Mouse (Mus musculus) CD8-positive naive resting alpha-beta T cell, adult 2 months (primary cell): Measurements from ENCODE around the gene Adam33.
"Not testable (repeated sequence)": the region's sequence is repeated elsewhere in the genome, so short reads cannot be mapped to it uniquely, and the experiment has no call there.

Experiments used
- DNase-seq, 2 experiments: peaks; one replicate each; pipeline ENCODE4 v3.0.0; 2022; ENCODE audit warnings: low read depth in 2 of 2, low spot score in 2 of 2

Adam33 gene

DNA sequence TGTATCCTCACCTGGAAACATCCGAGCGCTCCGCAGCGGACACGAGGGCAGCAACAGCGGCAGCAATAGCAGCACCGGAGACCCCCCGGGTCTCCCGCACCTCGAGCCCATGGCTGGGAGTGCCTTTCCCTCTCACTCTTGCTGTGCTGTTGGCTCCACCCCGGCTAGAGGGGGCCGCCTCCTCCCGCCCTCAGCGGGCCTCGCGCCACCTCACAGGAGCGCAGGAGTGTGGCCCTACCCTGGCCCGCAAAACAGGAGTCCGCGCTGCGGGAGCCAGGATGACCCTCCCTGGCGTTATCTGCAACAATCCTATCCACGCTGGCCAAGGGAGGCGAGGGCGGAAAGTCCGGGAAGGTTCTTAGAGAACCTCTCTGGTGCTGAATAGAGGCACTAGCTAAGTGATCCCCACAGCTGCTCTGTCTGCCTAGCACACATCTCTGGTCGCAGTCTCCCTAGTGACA is at the start of gene Adam33:
Gene Adam33, minus strand, starts transcription at position 411 of the 461 bp plus-strand sequence.
- DNase-seq = no peak

DNA sequence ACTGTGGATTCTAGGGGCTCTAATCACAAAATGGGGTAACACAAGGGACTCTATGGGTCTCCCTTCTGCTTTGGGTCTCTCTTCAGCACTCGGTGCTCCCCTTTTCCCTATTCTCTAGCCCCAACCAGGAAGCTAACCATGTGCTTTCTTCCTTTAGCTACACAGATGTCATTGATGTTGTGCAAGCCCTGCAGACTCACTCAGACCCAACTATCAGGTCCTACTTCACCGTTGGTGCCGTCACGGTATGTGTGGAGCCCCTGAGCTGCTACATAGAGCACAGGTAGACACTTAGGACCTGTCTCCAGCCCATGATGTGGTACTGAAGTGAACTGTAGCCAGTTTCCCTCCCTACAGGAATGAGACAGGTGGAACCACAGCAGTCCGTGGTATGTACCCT is 42.4 kb upstream of the Adam33 start:
- DNase-seq = no peak

DNA sequence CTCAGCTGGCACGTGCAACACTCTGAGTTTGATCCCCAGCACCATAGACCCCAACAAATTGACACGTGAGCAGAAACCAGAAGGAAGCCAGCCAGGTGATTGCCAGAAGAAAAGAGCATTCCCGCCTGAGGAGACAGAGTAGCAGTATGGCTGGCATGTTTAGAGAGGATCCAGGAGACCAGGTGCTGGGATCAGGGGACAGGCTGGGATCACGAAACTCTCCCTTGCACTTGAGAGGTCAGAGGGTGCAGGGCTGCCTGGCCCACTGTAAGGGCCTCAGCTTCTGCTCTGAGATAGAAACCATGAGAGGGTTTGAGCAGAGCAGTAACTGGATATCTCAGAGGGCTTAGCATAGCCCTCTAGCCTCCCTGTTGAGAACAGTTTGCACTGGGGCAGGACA is 41.4 kb upstream of the Adam33 start:
- not testable (repeated sequence) for DNase-seq

DNA sequence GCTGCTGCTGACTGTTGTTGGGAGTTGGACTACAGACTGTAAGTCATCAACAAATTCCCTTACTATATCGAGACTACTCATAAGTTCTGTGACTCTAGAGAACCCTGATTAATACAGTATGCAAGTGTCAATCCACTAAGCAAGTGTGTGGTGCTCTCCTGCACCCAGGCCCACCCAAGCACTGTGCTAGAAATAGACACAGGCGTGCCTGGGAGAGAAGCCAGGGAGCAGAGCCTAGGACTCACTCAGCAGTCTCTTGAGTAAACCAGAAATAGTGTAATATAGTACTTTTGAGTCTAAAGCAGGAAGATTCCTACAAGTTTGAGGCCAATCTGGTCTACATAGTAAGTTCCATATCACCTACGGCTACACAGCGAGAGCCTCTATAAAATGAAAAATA is 40.4 kb upstream of the Adam33 start:
- DNase-seq = no peak

DNA sequence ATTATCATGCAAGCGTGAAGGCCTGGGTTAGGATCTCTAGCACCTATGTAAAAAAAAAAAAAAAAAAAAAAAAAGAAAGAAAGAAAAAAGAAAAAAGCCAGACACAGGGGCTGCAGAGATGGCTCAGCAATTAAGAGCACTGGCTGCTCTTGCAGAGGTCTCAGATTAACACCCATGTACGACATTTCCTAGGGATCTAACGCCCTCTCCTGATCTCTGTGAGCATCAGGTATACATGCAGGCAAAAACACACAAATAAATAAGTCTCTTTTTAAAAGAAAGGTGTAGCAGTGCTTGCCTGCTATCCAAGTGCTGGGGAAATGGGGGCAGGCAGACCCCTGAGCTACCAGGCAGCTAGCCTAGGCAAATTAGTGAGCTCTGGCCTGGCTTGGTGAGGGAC is 37.9 kb upstream of the Adam33 start:
- DNase-seq = no peak

DNA sequence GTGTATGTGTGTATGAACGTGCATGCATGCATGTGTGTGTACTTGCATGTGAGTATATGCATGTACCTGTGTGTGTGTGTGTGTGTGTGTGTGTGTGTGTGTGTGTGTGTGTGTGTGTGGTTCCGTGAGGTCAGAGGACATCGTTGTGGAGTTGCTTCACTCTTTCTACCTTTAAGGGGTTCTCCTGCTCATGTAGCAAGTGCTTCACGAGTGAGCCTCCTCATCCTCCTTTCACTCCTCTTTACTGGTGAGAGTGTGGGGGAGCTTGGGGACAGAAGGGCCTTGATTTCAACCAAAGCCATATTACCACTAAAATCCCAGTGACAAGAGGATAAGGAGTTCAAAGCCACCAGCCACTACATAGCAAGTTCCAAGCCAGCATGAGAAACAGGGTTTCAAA is 33.5 kb upstream of the Adam33 start:
- DNase-seq = no peak

DNA sequence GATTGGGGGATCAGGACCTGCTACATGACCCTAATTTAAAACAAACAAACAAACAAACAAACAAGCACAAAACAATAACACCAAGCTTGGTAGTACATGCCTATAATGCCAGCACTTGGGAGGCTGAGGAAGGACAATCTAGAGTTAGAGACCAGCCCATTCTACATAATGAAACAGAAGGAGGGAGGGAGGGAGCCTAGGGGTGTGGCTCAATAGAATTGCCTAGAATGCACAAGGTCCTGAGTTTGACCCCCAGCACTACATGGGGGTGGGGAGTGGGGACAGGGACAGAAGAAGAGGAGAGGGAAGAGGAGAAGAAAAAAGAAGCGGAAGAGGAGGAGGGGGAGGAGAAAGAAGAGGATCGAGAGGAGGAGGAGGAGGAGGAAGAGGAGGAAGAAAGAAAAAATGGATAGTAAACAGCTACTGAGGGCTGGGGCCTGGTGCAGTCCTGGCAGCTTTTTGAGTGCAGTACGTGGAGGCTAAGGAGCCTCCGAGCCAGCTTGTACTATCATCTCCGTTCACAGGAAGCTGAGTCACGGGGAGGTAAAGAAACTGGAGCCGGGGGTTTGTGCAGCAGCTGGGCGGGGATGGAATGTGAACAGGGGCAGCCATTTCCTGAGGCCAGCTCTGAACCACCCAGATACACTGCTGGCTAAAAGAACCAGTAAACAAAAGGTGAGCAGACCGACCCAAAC is 32.6 kb upstream of the Adam33 start:
- no peak for DNase-seq

DNA sequence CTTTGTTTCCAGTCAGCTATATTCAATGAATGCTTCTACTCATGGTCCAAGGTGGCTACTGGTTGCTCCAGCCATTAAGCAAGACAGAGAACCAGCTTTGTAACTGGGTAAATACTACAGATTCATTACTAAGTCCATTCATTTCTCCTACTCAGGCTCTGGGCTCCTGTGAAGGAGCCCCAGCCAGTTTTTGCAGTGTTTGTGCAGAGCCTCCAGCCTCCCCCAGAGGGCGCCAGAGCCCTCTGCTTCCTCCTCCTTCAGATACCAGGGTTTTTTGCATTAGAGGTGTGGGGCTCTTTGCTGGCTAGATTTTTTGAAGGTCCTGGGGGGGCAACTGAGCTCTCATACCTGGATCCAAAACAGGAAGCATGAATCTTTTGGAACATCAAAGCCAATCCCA is 31.2 kb upstream of the Adam33 start:
- DNase-seq = peak; percentile 60 to 61

DNA sequence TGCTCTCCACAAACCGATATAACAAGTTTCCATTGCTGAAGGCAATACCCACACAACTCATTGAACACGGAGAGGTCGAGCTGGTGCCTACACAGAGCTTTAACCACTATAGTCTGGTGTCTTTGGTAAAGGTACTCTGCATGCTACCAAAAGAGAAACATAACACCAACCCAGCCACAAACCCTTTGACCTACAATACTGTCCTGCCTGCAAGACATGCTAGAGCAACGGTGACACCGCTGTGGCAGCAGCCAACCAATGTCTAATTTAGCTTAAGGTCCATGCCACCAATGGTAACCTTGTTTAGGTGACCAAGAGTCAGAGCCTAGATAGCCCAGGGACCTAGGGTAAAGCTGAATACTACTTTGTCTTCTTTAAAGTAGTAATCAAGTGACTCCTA is 30.0 kb upstream of the Adam33 start:
- DNase-seq = no peak

DNA sequence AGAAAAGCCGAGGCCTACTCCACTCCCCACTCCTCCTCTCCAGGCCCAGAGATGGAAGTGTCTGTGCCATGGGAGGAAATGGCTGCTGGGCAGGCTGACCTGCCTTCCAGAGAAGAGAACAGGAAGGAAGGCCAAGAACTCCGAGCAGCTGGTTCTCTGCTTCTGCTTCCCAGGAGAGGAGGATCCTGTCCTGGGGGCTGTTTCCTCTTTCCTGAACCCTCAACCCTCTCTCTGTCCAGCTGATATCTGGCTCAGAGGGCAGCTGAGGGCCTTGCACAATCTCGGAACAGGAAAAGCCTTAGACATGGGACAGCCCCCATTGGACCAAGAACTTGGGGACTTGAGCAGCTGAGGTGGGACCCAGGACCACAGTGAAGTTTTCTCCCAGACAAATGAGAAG is 27.2 kb upstream of the Adam33 start:
- DNase-seq = no peak

DNA sequence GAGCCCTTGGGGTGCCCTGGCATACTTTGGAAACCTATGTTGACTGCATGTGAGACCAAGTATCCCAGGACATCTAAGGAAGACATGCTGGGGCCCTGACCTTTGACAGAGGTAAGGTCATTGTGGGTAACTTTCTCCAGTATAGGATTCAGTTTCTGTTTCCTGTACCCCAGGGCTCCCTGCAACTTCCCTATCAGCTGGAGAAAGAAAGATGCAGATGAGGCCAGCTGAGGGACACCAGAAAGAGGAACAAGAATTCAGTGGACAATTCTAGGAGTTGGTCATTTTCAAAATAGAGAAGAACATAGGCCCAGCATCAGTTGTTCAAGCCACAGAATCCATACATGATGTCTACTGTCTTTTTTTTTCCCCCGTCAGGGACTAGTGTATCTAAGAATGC is 26.0 kb upstream of the Adam33 start:
- DNase-seq = no peak

DNA sequence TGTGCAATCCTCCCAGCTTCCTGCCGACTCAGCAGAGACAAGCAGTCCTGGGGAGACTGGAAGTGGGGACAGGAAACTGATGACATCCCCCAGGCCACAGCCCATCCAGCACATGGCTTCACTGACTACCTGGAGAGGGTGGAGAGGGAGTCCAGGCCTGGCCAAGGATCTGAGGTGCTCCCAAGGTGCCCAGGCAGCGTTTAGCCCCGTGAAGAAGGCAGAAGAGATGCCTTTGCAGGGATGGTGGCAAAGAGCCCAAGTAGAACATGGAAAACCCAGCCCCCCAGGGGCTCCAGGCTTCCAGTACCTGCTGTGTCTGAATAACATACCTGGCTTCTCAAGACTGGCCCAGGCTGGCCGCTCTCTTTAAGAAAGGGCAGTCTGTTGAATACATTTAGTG is 25.0 kb upstream of the Adam33 start:
- DNase-seq = no peak

DNA sequence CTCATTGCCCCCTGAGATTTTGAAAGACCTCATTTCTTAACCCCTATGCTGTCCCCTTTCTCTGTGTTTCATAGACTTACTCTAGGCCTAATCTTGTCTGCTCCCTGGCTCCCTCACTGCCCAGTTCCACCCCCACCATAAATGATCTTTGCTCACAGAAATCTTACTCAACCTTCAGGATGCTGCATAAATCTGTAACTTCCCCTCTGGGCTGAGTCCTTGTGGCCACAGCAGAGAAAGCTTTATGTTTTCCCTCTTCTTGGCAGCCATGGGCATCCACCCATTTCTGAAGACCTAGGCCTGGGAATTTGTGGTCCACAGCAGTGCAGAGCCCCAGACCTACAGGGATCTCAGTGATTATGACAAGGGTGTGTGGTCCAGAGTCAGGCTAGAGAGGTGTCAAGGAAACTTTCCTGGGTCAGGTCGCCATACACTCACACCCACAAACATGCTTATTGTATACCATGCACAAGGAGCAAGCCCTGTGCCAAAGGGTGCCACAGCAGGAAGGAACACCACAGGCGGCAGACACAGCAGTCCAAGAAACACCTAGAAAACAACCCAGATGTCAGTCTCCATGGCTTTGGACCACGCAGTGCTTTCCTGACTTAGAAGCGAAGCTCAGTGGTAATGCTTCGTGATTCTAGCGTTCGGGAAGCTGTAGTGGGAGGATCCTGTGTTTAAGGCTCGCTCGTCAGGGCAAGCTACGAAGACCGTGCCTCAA is 23.2 kb upstream of the Adam33 start, which contains the start of gene Siglec1:
Gene Siglec1, minus strand, starts transcription at position 99 of the 724 bp plus-strand sequence.
- DNase-seq = no peak

DNA sequence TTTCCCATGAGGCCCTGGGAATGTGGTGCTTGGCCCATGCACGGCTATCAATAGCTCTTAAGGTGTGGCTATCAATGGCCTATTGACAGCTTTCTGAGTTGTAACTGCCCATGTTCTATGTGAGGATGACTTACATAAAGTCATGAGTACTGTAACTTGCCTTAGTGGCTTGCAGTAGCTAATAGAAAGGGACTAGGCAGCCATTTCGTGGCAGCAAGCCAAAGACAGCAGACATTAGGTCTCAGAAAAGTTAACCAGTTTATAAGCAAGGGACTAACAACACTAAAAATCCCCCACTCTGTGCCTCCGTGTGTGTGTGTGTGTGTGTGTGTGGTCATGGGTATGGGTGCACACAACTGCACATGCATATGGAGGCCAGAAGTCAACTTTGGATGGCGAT is 20.6 kb upstream of the Adam33 start:
- no peak for DNase-seq

DNA sequence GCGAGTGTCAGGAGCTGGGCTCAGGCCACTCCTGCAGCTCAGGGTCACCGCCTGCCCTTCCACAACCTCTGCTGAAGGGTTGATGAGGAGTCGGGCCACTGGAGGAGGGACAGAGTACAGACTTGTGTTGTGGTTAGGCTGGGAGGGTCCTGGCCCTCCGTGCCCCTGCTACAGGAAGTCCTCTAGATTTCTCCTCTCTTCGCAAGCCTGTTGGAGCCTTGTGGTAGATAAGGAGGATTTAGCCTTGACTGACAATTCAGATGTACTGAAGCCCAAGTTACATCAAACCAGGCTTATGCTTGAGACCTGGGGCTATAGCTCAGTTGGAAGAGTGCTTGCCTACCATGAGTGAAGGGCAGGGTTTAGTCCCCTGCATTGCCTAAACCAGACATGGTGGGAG is 16.9 kb upstream of the Adam33 start:
- DNase-seq = no peak

DNA sequence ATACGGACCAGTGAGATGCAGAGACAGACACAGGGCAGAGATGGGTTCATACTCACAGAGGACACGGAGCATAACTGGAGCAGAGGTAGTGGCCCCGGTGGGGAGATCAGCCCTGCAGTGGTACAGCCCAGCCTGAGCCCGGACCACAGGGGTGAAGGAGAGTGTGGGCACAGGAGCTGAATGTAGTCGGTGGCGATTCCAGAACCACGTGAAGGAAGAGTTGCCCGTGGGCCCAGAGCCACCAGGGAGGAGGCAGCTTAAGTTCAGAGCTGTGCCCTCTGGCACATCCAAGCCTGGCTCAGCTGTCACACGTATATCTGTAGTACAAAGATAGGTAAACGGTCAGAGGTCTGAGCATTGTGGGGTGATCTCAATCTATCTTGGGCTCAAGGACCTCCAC is 8.9 kb upstream of the Adam33 start:
- no peak for DNase-seq

DNA sequence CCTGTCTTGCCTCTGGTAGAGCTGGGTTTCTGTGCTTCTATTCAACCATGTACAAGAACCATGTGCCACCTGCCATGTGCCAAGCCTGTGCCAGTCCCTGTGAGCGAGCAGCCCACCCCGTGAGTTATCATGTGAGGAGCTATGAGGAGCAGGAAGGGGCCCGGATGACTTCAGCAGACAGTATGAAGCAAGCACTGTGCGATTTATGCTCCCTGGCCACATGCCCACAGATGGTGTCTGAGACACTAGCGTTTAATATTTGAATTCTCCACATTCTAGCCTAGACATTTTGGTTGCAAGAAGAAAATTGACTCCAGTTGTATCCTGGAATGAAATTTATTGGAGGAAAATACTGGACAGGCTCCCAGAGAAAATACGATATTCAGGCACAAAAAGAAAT is 3.9 kb upstream of the Adam33 start:
- no peak for DNase-seq

DNA sequence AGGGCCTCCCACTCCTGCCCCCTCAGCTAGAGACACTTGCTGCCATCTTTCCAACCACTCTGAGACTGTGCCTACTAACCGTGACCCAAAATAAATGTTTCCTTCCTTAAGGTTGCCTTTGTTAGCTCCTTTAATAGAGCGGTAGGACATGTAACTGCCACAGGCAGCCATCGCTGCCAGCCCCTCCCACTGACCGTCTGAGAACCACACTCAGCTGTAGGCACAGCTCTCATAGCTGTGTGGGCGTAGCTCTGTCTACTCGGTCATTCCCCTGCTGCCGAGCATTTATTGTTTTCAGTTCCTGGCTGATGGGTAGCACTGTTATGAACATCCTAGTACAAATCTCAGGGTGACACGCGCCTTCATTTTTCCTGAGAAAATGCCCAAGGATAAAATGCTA is 2.7 kb upstream of the Adam33 start:
- DNase-seq = no peak

DNA sequence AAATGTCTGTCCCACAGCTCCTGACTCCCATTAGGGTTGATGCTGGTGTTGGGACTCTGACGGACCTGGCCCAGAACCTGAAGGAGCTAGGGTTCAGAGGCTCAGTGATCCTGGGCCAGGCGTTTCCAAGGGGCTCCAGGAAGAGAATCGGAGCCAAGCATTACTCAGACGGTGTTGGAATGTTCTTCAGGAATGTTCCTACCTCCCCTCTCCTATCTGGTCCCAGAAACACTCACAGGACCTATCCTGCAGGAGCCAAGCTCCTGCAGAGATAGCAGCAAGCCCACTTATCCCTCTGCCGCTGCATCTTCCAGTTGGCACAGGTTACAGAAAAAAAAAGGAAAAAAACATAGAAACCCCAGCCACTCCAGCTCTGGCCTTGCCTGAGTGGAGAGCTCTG is 2.0 kb downstream of the Adam33 start:
- DNase-seq = no peak

DNA sequence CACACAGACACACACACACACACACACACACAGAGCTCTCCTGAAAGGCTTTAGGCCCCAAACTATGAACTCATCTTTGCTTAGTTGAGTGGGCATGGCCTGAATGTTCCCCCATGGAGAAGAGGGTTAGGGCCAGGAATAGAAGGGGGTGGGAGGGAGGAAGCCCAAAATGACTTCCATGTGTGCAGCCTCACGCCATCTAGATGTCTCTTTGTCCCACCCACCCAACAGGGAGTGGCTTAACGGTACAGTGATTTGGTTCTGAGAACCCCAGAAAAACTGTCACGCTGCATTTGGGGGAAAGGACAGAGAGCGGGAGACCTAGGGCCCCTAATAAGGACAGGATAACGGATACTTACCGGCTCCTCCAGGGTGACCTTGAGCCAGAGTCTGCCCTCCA is 2.8 kb downstream of the Adam33 start:
- no peak for DNase-seq

DNA sequence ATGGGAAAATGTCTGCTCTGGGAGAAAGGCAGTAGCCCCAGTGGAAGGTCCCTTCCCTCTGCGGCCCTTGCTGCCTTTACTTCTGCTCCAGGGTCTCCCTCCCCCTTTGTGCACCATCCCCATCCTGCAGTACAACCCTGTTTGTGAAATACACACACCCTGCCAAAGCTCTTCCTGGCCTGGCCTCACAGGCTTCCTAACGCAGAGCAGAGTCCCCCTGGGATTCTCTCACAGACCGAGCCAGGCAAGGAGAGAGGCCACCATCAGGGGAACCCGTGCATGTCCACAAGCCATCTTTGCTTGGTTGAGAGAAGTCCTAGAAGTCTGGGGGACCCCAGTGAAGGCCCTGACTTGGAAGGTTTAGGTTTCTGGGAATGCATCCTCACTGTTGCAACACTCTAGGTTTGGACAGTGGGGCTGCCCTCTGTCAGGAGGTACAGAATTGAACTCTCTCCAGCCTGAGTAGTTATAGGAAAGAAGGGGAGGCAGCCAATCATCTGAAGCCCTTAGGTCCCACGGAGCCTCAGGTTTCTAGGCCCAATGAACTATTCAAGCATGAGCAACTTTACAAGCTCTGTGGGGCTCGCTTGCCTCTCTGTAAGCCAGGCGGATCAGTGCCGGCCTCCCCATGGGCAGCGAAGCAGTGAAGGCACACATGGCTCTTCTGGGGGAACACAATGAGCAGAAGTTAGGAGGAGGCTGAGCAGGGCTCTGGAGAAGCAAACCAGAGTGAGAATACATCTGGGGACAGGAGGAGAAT is 3.7 kb downstream of the Adam33 start:
- DNase-seq = no peak

DNA sequence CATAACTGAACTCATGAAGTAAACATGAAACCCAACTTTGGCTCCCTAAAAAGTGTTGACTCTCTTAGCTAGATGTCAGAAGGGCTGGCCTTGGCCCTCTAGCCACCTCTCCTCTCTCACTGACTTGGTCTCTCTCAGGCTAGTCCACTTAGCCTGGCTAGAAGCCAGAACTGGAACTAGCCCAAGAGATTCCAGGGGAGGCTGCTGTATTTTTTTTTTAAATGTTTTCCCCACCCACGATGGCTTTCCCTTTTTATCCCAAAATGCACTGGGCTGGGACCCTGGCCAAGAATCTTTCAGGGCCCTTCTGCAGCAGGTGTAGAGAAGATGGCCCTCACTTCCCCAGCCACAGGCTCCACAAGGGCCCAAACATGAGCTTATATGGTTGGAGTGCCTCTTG is 4.2 kb downstream of the Adam33 start:
- no peak for DNase-seq
